Mouse (Mus musculus): ENCODE data around the gene Sap18. TPM values are rescaled to one million over a fixed set of nuclear protein-coding genes. Genes with fewer than 3 reads are reported as not detected.

Gene Sap18
- polyA plus RNA-seq, 1 experiment: 62.0 TPM

Other genes starting within 250 kb of the Sap18 start
- 12.2 and 15.9 TPM in 2 replicates for gene Eef1akmt1, start 226.6 kb upstream of the Sap18 start, polyA plus RNA-seq (2012; rRNA removed)
- gene Xpo4, start 132.8 kb upstream of the Sap18 start, polyA plus RNA-seq (2012; rRNA removed): 12.2 and 14.5 TPM in 2 replicates
- 4.2 and 7.1 TPM in 2 replicates for gene Gm49361, start 52.1 kb upstream of the Sap18 start, polyA plus RNA-seq (2012; rRNA removed)
- 74.4 and 86.7 TPM in 2 replicates for gene Lats2, start 39.8 kb upstream of the Sap18 start, polyA plus RNA-seq (2012; rRNA removed)
- 2.5 TPM in 2 replicates for gene Ska3, start 28.0 kb downstream of the Sap18 start, polyA plus RNA-seq (2012; rRNA removed)
- gene Mrpl57, start 28.1 kb downstream of the Sap18 start, polyA plus RNA-seq (2012; rRNA removed): 116 and 132 TPM in 2 replicates
- 6.8 and 9.4 TPM in 2 replicates for gene Zdhhc20, start 92.1 kb downstream of the Sap18 start, polyA plus RNA-seq (2012; rRNA removed)
- gene Micu2, start 201.1 kb downstream of the Sap18 start, polyA plus RNA-seq (2012; rRNA removed): 6.9 and 7.7 TPM in 2 replicates

All from testis, adult 2 months (tissue).